Mouse (Mus musculus) heart, embryonic 11.5 days (tissue): ENCODE measurements around the gene Lcn11. TPM values are rescaled to one million over a fixed set of nuclear protein-coding genes. Genes with fewer than 3 reads are reported as not detected.
A peak's percentile ranks its signal among the peaks of the same experiment; 100 is the strongest.
"Not testable (repeated sequence)": the region's sequence is repeated elsewhere in the genome, so short reads cannot be mapped to it uniquely, and the experiment has no call there.

Source experiments
- ATAC-seq: fragments of 200-750 bp; cut with Nextera tagmentation; replicated peaks from 2 replicates; pipeline ENCODE4 v1.8.0; 2017; ENCODE audit warnings: moderate library complexity; ENCODE audit not compliant: insufficient number of reproducible peaks, low FRiP score, low TSS enrichment
- H3K27ac ChIP-seq: fragments of 300-500 bp; sonication (generic); 2 replicates; pipeline ENCODE4 v1.5.1; 2014; ENCODE audit warnings: mild to moderate bottlenecking, low read depth, low read length
- H3K27me3 ChIP-seq: fragments of 300-500 bp; sonication (generic); 2 replicates; pipeline ENCODE4 v1.6.1; 2014; ENCODE audit warnings: mild to moderate bottlenecking, low read length, mixed read lengths; ENCODE audit not compliant: control insufficient read depth, insufficient read depth
- H3K36me3 ChIP-seq: fragments of 300-500 bp; sonication (generic); 2 replicates; pipeline ENCODE4 v1.6.1; 2014; ENCODE audit warnings: mild to moderate bottlenecking, low read length, moderate library complexity, mixed read lengths; ENCODE audit not compliant: control insufficient read depth, insufficient read depth
- H3K4me1 ChIP-seq: fragments of 300-500 bp; sonication (generic); 2 replicates; pipeline ENCODE4 v1.6.1; 2014; ENCODE audit warnings: low read length; ENCODE audit not compliant: control insufficient read depth, insufficient read depth
- H3K4me2 ChIP-seq: fragments of 300-500 bp; sonication (generic); 2 replicates; pipeline ENCODE4 v1.6.1; 2014; ENCODE audit warnings: mild to moderate bottlenecking, moderate library complexity
- H3K4me3 ChIP-seq: fragments of 300-500 bp; sonication (generic); 2 replicates; pipeline ENCODE4 v1.5.1; 2014; ENCODE audit warnings: low read depth, low read length
- H3K9ac ChIP-seq: fragments of 300-500 bp; sonication (generic); 2 replicates; pipeline ENCODE4 v1.6.1; 2014; ENCODE audit warnings: mild to moderate bottlenecking, low read depth, low read length, moderate library complexity
- H3K9me3 ChIP-seq: fragments of 300-500 bp; sonication (generic); replicated peaks from 2 replicates; pipeline ENCODE4 v1.6.1; 2016; ENCODE audit warnings: low read length; ENCODE audit not compliant: control insufficient read depth
- WGBS: fragments of 180-500 bp; shearing (Covaris S2); extraction: QIAGEN DNeasy Blood & Tissue Kit; methylation state at CpG from one replicate; pipeline ENCODE4 v1.1.7; 2014; ENCODE audit not compliant: insufficient replicate concordance; 5-methylcytosine and 5-hydroxymethylcytosine counted together
- polyA plus RNA-seq: library from polyadenylated mRNA; unstranded; fragments of >200 nt; fragmentation: Nextera tagmentation; extraction: Ambion mirVana; gene quantifications from 2 replicates; pipeline ENCODE4 v1.2.1, GENCODE M21; 2014

Lcn11 gene
- polyA plus RNA-seq, 1 experiment from 2014 or later, result not detected

DNA sequence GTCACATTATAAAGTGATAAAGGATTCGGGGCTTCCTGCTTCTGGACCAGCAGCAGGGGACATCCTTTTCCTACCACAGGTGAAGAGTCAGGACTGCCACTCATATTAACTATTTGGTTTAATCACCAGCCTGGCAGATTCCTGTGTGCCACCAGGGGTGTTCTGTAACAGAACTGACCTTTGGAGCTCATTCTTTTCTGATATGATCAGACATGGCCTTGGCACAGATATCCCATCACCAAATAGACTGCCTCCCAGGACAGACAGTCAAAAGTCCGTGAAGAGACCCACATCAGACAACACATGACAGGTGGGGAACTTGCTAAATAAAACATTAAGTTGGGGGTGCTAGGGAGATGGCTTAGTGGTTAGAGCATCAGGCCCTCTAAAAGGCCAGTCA, 34.9 kb downstream of the Lcn11 start:
- WGBS, result 60% methylated on average over 2 of the region's 2 CpGs
- no peak overlapping the region for H3K4me2 ChIP-seq
- no peaks in the 10 kb centered on the region for H3K36me3 ChIP-seq
- no peak overlapping the region for H3K27ac ChIP-seq
- no peaks in the 10 kb centered on the region for H3K27me3 ChIP-seq
- H3K9ac ChIP-seq, result no peak overlapping the region
- no peak overlapping the region for H3K4me3 ChIP-seq
- ATAC-seq, result no peak
- no peaks in the 10 kb centered on the region for H3K9me3 ChIP-seq
- no peaks in the 10 kb centered on the region for H3K4me1 ChIP-seq

DNA sequence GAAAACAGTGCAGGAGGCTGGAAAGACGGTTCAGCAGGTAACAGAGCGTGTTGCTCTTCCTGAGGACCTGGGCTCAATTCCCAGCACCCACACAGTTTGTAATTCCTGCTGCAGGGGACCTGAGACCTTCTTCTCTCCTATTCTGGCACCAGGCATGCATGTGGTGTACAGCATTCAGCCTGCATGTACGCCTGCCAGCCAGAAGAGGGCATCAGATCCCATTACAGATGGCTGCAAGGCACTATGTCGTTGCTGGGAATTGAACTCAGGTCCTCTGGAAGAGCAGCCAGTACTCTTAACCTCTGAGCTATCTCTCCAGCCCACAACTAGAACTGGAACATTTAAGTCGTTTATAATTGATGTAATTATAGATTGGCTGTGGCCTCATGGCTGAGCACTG, 36.5 kb downstream of the Lcn11 start:
- ATAC-seq, result no peak
- H3K9ac ChIP-seq, result no peak overlapping the region
- no peaks in the 10 kb centered on the region for H3K36me3 ChIP-seq
- no peaks in the 10 kb centered on the region for H3K4me1 ChIP-seq
- H3K27me3 ChIP-seq, result no peaks in the 10 kb centered on the region
- 76% methylated on average over 5 of the region's 5 CpGs for WGBS
- no peak overlapping the region for H3K4me2 ChIP-seq
- H3K9me3 ChIP-seq, result no peaks in the 10 kb centered on the region
- H3K27ac ChIP-seq, result no peak overlapping the region
- H3K4me3 ChIP-seq, result no peak overlapping the region

DNA sequence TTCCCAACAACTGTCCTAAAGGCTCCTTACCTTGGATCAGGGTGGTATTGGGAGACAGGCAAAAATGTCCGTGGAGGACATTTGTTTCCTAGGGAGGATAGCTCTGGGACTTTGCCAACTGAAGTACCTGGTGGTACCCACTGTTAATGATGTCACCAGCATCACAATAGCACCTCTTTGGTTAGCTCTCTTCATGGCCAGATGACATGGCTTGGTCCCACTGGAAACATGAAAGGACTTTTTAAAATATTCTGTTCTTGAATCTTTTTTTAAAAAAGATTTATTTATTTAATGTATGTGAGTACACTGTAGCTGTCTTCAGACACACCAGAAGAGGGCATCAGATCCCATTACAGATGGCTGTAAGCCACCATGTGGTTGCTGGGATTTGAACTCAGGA, 38.9 kb downstream of the Lcn11 start, which contains the start of gene Glt6d1:
Glt6d1 (minus strand) TSS at position 101 of the 400 bp plus-strand sequence.
- not testable (repeated sequence) for H3K27me3 ChIP-seq, H3K27ac ChIP-seq, H3K9me3 ChIP-seq, H3K4me2 ChIP-seq, H3K9ac ChIP-seq, ATAC-seq, H3K36me3 ChIP-seq, H3K4me3 ChIP-seq, H3K4me1 ChIP-seq
- WGBS, result 73% methylated on average over 1 of the region's 1 CpGs

GRCm38 (mm10) chr2:25822806-25823205, 46.0 kb downstream of the Lcn11 start, which contains the start of gene Lcn9:
Gene Lcn9, plus strand, starts transcription at chr2:25823153.
- ATAC-seq, result no peak
- WGBS, result 74% methylated on average over 1 of the region's 1 CpGs
- 0 out of 2 replicates have a peak within 1 kb of the TSS, but pooled peaks have one; percentile 17 for H3K9ac ChIP-seq
- no peaks in the 10 kb centered on the region for H3K27me3 ChIP-seq
- no peak within 1 kb of the TSS for H3K27ac ChIP-seq
- no peak within 1 kb of the TSS for H3K4me2 ChIP-seq
- H3K9me3 ChIP-seq, result no peaks in the 10 kb centered on the region
- no peak within 1 kb of the TSS for H3K4me3 ChIP-seq
- no peaks in the 10 kb centered on the region for H3K36me3 ChIP-seq
- H3K4me1 ChIP-seq, result no peaks in the 10 kb centered on the region

- H3K4me3 ChIP-seq, result no peak overlapping the region
- H3K27me3 ChIP-seq, result no peaks in the 10 kb centered on the region
- no peaks in the 10 kb centered on the region for H3K36me3 ChIP-seq
- no peak overlapping the region for H3K4me2 ChIP-seq
- H3K4me1 ChIP-seq, result no peaks in the 10 kb centered on the region
- H3K9me3 ChIP-seq, result no peaks in the 10 kb centered on the region
- no peak overlapping the region for H3K27ac ChIP-seq
- ATAC-seq, result no peak
- H3K9ac ChIP-seq, result no peak overlapping the region
- 77% methylated on average over 3 of the region's 3 CpGs for WGBS
These were observed 47.9 kb downstream of the Lcn11 start for GRCm38 (mm10) chr2:25824751-25825150.

DNA sequence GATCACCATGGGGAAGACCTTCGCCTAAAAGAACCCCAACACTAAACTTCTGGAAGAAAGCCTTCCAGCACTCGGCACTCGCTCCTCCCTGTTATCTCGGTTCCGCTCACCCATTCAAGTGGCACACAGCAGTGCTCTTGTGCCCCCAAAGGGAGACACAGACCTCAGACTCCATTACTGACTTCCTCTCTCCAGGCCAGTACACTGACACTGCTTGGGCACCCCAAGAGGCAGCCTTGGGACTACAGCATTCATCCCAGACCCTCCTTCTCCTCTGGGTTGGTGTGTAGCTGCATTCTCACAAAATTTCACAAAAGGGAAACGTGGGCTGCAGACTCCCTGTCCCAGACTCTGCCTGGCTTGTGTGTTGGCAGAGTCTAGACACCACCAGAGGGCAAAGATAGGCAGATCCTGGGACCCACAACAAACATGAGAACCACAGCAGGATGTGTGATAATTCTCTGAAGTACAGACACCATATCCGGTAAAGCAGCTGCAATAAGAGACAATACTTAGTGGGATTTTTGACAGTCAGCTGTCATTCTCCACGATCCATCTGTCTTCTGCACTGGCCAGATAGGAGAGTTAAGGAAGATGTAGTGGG, 51.6 kb downstream of the Lcn11 start:
- H3K9ac ChIP-seq, result no peak overlapping the region
- no peaks in the 10 kb centered on the region for H3K36me3 ChIP-seq
- no peaks in the 10 kb centered on the region for H3K4me1 ChIP-seq
- no peak overlapping the region for H3K4me3 ChIP-seq
- ATAC-seq, result no peak
- H3K27me3 ChIP-seq, result no peaks in the 10 kb centered on the region
- 64% methylated on average over 8 of the region's 8 CpGs for WGBS
- no peak overlapping the region for H3K27ac ChIP-seq
- no peak overlapping the region for H3K4me2 ChIP-seq
- no peaks in the 10 kb centered on the region for H3K9me3 ChIP-seq

Other genes with a start within 250 kb of the Lcn11 start
- 20.3 and 21.9 TPM in 2 replicates for gene Traf2, start 230.1 kb upstream of the Lcn11 start, polyA plus RNA-seq
- gene Edf1, start 219.2 kb upstream of the Lcn11 start, polyA plus RNA-seq, result 318 and 356 TPM in 2 replicates
- 3.2 and 5.5 TPM in 2 replicates for gene Mamdc4, start 202.2 kb upstream of the Lcn11 start, polyA plus RNA-seq
- 167 and 172 TPM in 2 replicates for gene Phpt1, start 201.8 kb upstream of the Lcn11 start, polyA plus RNA-seq
- gene Ajm1, start 195.3 kb upstream of the Lcn11 start, polyA plus RNA-seq, result 0.21 TPM in 1 of 2 replicates, not detected in the other
- 35.9 and 40.0 TPM in 2 replicates for gene Rabl6, start 168.5 kb upstream of the Lcn11 start, polyA plus RNA-seq
- 0.11 and 0.20 TPM in 2 replicates for gene Ccdc183, start 159.3 kb upstream of the Lcn11 start, polyA plus RNA-seq
- gene Tmem141, start 155.0 kb upstream of the Lcn11 start, polyA plus RNA-seq, result 14.6 and 18.4 TPM in 2 replicates
- 1.0 and 1.1 TPM in 2 replicates for gene Fcna, start 149.0 kb upstream of the Lcn11 start, polyA plus RNA-seq
- gene Lcn8, start 123.9 kb upstream of the Lcn11 start, polyA plus RNA-seq, result not detected in 2 replicates
- gene Lcn5, start 119.1 kb upstream of the Lcn11 start, polyA plus RNA-seq, result not detected in 2 replicates
- gene Lcn6, start 100.2 kb upstream of the Lcn11 start, polyA plus RNA-seq, result not detected in 2 replicates
- not detected in 2 replicates for gene Lcn10, start 94.3 kb upstream of the Lcn11 start, polyA plus RNA-seq
- not detected in 2 replicates for gene Obp2a, start 77.0 kb upstream of the Lcn11 start, polyA plus RNA-seq
- gene Bmyc, start 70.3 kb upstream of the Lcn11 start, polyA plus RNA-seq, result 42.9 and 49.9 TPM in 2 replicates
- not detected in 2 replicates for gene Obp2b, start 40.0 kb upstream of the Lcn11 start, polyA plus RNA-seq
- gene Lcn3, start 11.4 kb upstream of the Lcn11 start, polyA plus RNA-seq, result not detected in 2 replicates
- gene Gm13539, start 5.2 kb downstream of the Lcn11 start, polyA plus RNA-seq, result not detected in 2 replicates
- gene Glt6d1, start 38.8 kb downstream of the Lcn11 start, polyA plus RNA-seq, result not detected in 2 replicates
- gene Lcn9, start 46.1 kb downstream of the Lcn11 start, polyA plus RNA-seq, result not detected in 2 replicates
- gene Sohlh1, start 70.2 kb downstream of the Lcn11 start, polyA plus RNA-seq, result not detected in 2 replicates
- gene Kcnt1, start 86.7 kb downstream of the Lcn11 start, polyA plus RNA-seq, result 0.04 TPM in 1 of 2 replicates, not detected in the other
- gene Camsap1, start 206.3 kb downstream of the Lcn11 start, polyA plus RNA-seq, result 8.9 and 14.1 TPM in 2 replicates
- 136 and 141 TPM in 2 replicates for gene Ubac1, start 244.7 kb downstream of the Lcn11 start, polyA plus RNA-seq